Mouse (Mus musculus): ENCODE data around the gene Sox6. TPM values are rescaled to one million over a fixed set of nuclear protein-coding genes. Genes with fewer than 3 reads are reported as not detected.
A peak's percentile ranks its signal among the peaks of the same experiment; 100 is the strongest.
"Not testable (repeated sequence)": the region's sequence is repeated elsewhere in the genome, so short reads cannot be mapped to it uniquely, and the experiment has no call there.

The Sox6 gene
- polyA plus RNA-seq, 1 experiment: 6.0 TPM

DNA sequence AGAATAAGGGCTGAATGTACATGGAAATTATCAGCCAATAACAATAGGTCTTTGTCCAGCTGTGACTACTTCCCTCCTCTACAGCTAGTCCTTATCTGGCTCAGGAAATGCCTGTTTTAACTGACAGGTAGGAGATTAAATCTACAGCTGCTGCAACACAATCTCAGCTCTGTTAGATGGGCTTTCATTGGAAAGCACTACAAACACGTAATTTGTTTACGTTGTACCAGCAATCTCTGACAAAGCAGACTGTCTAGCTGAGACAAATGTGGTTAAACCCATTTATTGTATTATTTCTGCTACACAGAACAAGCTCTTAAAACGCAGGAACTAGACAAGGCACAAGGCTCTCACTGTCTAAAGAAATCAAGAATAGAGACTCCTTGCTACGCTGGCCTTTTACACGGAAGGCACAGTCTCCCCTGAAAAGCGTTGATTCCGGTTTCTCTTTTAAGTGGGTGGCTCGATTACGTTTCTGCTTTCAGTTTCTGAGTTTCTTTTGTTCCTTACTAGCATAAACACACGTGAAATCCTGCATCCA, 422.8 kb downstream of the Sox6 start:
- H3K27ac ChIP-seq (ENCODE audit: insufficient read depth, low read length): peak overlapping the region; percentile 76
- H3K36me3 ChIP-seq (ENCODE audit: control insufficient read depth, insufficient read depth, low read length): no peaks in the 10 kb centered on the region
- peak overlapping the region; percentile 48 for H3K4me3 ChIP-seq (ENCODE audit: extremely low read depth, insufficient read depth, insufficient read length)
- WGBS: 2% methylated on average over 10 of the region's 10 CpGs
- DNase-seq (ENCODE audit: low read depth in 1 of 2, low spot score in 2 of 2): peak; percentile 19 to 57
- no peaks in the 10 kb centered on the region for H3K27me3 ChIP-seq (ENCODE audit: control insufficient read depth, insufficient read depth, low read length)
- H3K4me1 ChIP-seq (ENCODE audit: control insufficient read depth, insufficient read depth, insufficient read length): peaks cover 2% of the 10 kb centered on the region; the same call in 1 of the 2 replicates
- no peak; the same call in 1 of the 2 replicates for TF ChIP-seq POLR2A (IDR thresholded peaks at IDR 0.05; ENCODE audit: low read depth, low read length)
- no peak for TF ChIP-seq CTCF (IDR thresholded peaks at IDR 0.05; ENCODE audit: extremely low read depth, insufficient read depth, insufficient read length, insufficient replicate concordance)

DNA sequence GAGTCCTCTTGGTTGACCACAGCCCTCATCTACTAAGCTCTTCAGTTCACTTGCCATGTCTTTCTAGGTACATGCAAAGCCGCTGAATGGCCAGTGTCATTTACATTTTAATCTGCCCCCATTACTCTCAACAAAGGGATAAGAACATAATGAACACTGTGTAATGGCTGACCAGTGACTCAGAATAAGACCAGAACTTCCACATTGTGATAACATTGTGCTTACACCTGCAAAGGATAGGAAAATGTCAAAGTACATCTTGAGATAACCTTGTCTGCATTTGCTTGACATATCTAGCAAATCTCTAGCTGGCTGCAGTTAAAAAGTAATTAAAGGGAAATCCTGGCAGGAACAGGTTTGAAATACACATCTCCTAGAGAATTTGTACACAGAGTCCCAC, 431.1 kb downstream of the Sox6 start:
- WGBS: 98% methylated on average over 1 of the region's 1 CpGs
- TF ChIP-seq CTCF (IDR thresholded peaks at IDR 0.05; ENCODE audit: extremely low read depth, insufficient read depth, insufficient read length, insufficient replicate concordance) (no peak), POLR2A (IDR thresholded peaks at IDR 0.05; ENCODE audit: low read depth, low read length) (no peak)
- H3K36me3 ChIP-seq (ENCODE audit: control insufficient read depth, insufficient read depth, low read length): no peaks in the 10 kb centered on the region
- H3K27ac ChIP-seq (ENCODE audit: insufficient read depth, low read length): no peak overlapping the region
- no peak overlapping the region for H3K4me3 ChIP-seq (ENCODE audit: extremely low read depth, insufficient read depth, insufficient read length)
- no peak for DNase-seq (ENCODE audit: low read depth in 1 of 2, low spot score in 2 of 2)
- H3K4me1 ChIP-seq (ENCODE audit: control insufficient read depth, insufficient read depth, insufficient read length): no peaks in the 10 kb centered on the region
- H3K27me3 ChIP-seq (ENCODE audit: control insufficient read depth, insufficient read depth, low read length): no peaks in the 10 kb centered on the region

DNA sequence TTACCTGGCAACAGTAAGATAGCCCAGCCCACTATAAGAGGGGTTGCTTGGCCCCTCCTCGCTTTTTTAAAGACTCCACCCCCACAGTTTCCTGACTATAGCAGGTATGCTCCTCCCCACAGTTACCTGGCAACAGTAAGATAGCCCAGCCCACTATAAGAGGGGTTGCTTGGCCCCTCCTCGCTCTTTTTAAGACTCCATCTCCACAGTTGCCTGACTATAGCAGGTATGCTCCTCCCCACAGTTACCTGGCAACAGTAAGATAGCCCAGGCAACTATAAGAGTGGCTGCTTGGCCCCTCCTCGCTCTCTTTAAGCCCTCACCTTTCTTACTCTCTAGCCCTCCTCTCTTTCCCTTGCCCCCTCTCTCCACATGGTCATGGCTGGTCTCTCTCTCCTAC, 432.5 kb downstream of the Sox6 start:
- 90% methylated on average over 3 of the region's 3 CpGs for WGBS
- H3K27ac ChIP-seq (ENCODE audit: insufficient read depth, low read length); H3K36me3 ChIP-seq (ENCODE audit: control insufficient read depth, insufficient read depth, low read length); H3K4me3 ChIP-seq (ENCODE audit: extremely low read depth, insufficient read depth, insufficient read length); H3K4me1 ChIP-seq (ENCODE audit: control insufficient read depth, insufficient read depth, insufficient read length); DNase-seq (ENCODE audit: low read depth in 1 of 2, low spot score in 2 of 2); H3K27me3 ChIP-seq (ENCODE audit: control insufficient read depth, insufficient read depth, low read length): not testable (repeated sequence)

DNA sequence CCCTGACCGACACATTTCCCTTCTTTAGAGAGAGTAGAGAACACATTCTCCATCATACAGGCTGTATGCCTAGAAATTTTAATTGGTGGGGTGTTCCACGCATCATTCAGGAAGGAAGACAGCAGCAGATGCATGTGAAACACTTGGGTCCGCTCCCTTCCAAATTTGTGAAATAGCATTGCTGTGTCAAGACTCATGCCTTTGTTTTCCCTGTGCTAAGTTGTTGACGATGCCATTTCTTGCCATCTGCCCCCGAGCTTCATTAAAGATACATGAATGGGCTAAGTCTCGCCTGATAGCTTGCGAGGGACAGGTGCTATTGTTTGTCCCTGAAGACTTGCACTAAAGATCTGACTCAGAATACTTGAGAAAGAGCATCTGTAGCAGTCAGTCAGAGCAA, 433.7 kb downstream of the Sox6 start:
- Histone ChIP-seq H3K36me3 (ENCODE audit: control insufficient read depth, insufficient read depth, low read length) (no peaks in the 10 kb centered on the region), H3K27me3 (ENCODE audit: control insufficient read depth, insufficient read depth, low read length) (no peaks in the 10 kb centered on the region), H3K4me1 (ENCODE audit: control insufficient read depth, insufficient read depth, insufficient read length) (no peaks in the 10 kb centered on the region), H3K4me3 (ENCODE audit: extremely low read depth, insufficient read depth, insufficient read length) (no peak overlapping the region), H3K27ac (ENCODE audit: insufficient read depth, low read length) (no peak overlapping the region)
- 93% methylated on average over 7 of the region's 7 CpGs for WGBS
- no peak for DNase-seq (ENCODE audit: low read depth in 1 of 2, low spot score in 2 of 2)
- no peak for TF ChIP-seq POLR2A (IDR thresholded peaks at IDR 0.05; ENCODE audit: low read depth, low read length)
- no peak for TF ChIP-seq CTCF (IDR thresholded peaks at IDR 0.05; ENCODE audit: extremely low read depth, insufficient read depth, insufficient read length, insufficient replicate concordance)

DNA sequence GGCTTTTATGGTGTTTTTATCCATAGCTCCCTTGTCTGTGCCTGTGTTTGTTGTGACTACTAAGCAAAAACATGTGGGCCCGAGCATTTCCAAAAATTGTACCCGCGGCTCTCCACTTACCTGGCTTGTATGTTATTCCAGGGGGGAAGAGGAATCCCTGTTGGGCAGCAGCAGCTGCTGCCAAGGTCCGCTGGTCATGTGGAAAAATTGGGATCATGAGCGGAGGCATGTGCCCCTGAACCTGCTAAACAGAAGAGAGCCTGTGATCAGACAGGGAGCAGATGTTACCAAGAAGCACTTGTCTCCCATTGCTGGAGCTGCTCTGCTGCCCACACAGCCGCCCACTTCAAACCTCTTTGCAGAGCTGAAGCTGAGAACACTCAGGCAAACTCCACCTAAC, 441.2 kb downstream of the Sox6 start:
- Histone ChIP-seq H3K27ac (ENCODE audit: insufficient read depth, low read length) (no peak overlapping the region), H3K36me3 (ENCODE audit: control insufficient read depth, insufficient read depth, low read length) (no peaks in the 10 kb centered on the region), H3K27me3 (ENCODE audit: control insufficient read depth, insufficient read depth, low read length) (no peaks in the 10 kb centered on the region), H3K4me3 (ENCODE audit: extremely low read depth, insufficient read depth, insufficient read length) (no peak overlapping the region), H3K4me1 (ENCODE audit: control insufficient read depth, insufficient read depth, insufficient read length) (no peaks in the 10 kb centered on the region)
- TF ChIP-seq POLR2A (IDR thresholded peaks at IDR 0.05; ENCODE audit: low read depth, low read length) (no peak), CTCF (IDR thresholded peaks at IDR 0.05; ENCODE audit: extremely low read depth, insufficient read depth, insufficient read length, insufficient replicate concordance) (no peak)
- 97% methylated on average over 6 of the region's 6 CpGs for WGBS
- DNase-seq (ENCODE audit: low read depth in 1 of 2, low spot score in 2 of 2): no peak

DNA sequence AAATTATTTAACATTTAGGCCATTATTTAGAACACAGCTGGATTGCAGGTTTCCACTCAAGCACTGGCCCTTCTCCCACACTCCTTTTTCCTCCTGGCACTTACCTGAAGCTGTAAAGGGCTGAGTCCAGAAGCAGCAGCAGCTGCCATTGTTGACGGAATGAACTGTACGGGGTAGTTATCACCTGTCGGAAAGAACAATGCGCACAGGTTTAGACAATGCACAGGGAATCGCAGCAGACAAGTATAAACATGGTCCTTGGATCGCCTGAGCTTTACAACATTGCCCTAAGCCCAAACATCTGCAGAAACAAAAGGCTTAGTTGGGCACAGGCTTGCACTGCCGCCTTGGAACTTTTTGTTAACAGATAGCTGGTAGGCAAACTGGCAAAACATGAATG, 458.1 kb downstream of the Sox6 start:
- WGBS: 94% methylated on average over 7 of the region's 7 CpGs
- Histone ChIP-seq H3K4me1 (ENCODE audit: control insufficient read depth, insufficient read depth, insufficient read length) (no peaks in the 10 kb centered on the region), H3K27ac (ENCODE audit: insufficient read depth, low read length) (no peak overlapping the region), H3K4me3 (ENCODE audit: extremely low read depth, insufficient read depth, insufficient read length) (no peak overlapping the region), H3K27me3 (ENCODE audit: control insufficient read depth, insufficient read depth, low read length) (no peaks in the 10 kb centered on the region), H3K36me3 (ENCODE audit: control insufficient read depth, insufficient read depth, low read length) (no peaks in the 10 kb centered on the region)
- DNase-seq (ENCODE audit: low read depth in 1 of 2, low spot score in 2 of 2): no peak
- TF ChIP-seq POLR2A (IDR thresholded peaks at IDR 0.05; ENCODE audit: low read depth, low read length) (no peak), CTCF (IDR thresholded peaks at IDR 0.05; ENCODE audit: extremely low read depth, insufficient read depth, insufficient read length, insufficient replicate concordance) (no peak)

DNA sequence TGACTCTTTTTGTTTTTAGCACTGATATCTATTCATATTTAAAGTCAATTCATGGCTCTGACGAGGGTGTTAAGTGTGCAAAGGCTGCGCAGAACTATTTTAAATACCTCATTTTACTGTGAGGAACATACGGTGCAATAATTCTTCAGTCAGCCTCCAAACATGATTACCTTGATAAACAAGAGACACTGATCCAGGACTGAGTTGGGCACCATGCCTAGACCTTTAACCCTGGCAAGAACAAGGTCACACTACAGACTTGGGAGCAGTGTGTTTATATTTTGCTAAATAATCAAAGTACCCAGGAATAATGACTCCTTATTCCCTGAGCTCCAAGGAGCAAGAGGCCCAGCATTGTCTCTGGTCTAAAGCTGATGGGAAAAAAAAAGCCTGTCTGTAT, 458.8 kb downstream of the Sox6 start:
- no peaks in the 10 kb centered on the region for H3K27me3 ChIP-seq (ENCODE audit: control insufficient read depth, insufficient read depth, low read length)
- H3K4me3 ChIP-seq (ENCODE audit: extremely low read depth, insufficient read depth, insufficient read length): no peak overlapping the region
- no peak for DNase-seq (ENCODE audit: low read depth in 1 of 2, low spot score in 2 of 2)
- no peaks in the 10 kb centered on the region for H3K4me1 ChIP-seq (ENCODE audit: control insufficient read depth, insufficient read depth, insufficient read length)
- H3K36me3 ChIP-seq (ENCODE audit: control insufficient read depth, insufficient read depth, low read length): no peaks in the 10 kb centered on the region
- no peak overlapping the region for H3K27ac ChIP-seq (ENCODE audit: insufficient read depth, low read length)
- TF ChIP-seq POLR2A (IDR thresholded peaks at IDR 0.05; ENCODE audit: low read depth, low read length) (no peak), CTCF (IDR thresholded peaks at IDR 0.05; ENCODE audit: extremely low read depth, insufficient read depth, insufficient read length, insufficient replicate concordance) (no peak)
- 91% methylated on average over 3 of the region's 3 CpGs for WGBS
